Mouse (Mus musculus): ENCODE data around the gene Otulin.

DNA sequence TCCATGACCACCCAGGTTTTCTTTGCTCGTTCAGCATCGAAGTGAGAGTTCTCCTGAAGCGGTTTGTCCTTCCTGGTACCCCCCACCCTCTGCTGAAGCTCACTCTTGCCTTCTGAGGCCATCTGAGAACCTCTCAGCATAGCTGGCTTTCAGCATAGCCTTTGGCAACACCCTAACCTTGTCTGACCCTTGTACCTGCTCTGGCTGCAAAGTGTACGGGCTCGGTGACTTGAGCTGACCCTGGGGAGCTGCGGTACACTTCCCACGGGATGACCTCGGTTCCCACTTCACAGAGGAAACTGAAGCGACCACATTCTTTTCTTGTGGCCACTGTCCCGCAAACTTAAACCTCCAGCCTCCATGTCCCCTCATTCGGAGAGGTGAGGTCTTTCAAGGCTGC is 70.2 kb downstream of the Otulin start:
- no peak for TF ChIP-seq CTCF (IDR thresholded peaks at IDR 0.05; ENCODE audit: borderline replicate concordance, extremely low read depth, insufficient read depth, insufficient read length)
- no peak for TF ChIP-seq POLR2A (IDR thresholded peaks at IDR 0.05; ENCODE audit: borderline replicate concordance, extremely low read depth, insufficient read depth, insufficient read length, poor library complexity, severe bottlenecking)
